Mouse (Mus musculus) kidney, adult 2 months (tissue): Measurements from ENCODE around the gene Pcgf5. TPM values are rescaled to one million over a fixed set of nuclear protein-coding genes. Genes with fewer than 3 reads are reported as not detected.
A peak's percentile ranks its signal among the peaks of the same experiment; 100 is the strongest.

ENCODE experiments used
- DNase-seq: peaks from one replicate; pipeline ENCODE4 v3.0.0; 2021
- H3K27ac ChIP-seq: fragments of 200-500 bp; 2 replicates; pipeline ENCODE4 v1.5.1; 2012; ENCODE audit warnings: low read depth, low read length, control low read depth, inconsistent platforms; ENCODE audit not compliant: insufficient read depth
- H3K27me3 ChIP-seq: fragments of 200-500 bp; replicated peaks from 2 replicates; pipeline ENCODE4 v1.6.1; 2012; ENCODE audit warnings: mild to moderate bottlenecking, moderate library complexity, low read length, inconsistent platforms; ENCODE audit not compliant: control insufficient read depth, insufficient read depth
- H3K36me3 ChIP-seq: fragments of 200-500 bp; 2 replicates; pipeline ENCODE4 v1.6.1; 2012; ENCODE audit warnings: mild to moderate bottlenecking, moderate library complexity, low read length, inconsistent platforms; ENCODE audit not compliant: control insufficient read depth, insufficient read depth
- H3K4me1 ChIP-seq: fragments of 200-500 bp; 2 replicates; pipeline ENCODE4 v1.6.1; 2011; ENCODE audit warnings: low read length; ENCODE audit not compliant: control insufficient read depth, insufficient read depth
- H3K4me3 ChIP-seq: fragments of 200-500 bp; 2 replicates; pipeline ENCODE4 v1.5.1; 2011; ENCODE audit warnings: mild to moderate bottlenecking, low read depth, low read length, control low read depth; ENCODE audit not compliant: insufficient read depth
- CTCF ChIP-seq: fragments of 200-500 bp; conservative IDR thresholded peaks from 2 replicates; pipeline ENCODE4 v1.5.1; 2011; ENCODE audit warnings: low read depth, mild to moderate bottlenecking, control low read depth, low read length, moderate library complexity, mixed read lengths; ENCODE audit not compliant: insufficient read depth, insufficient read length
- POLR2A ChIP-seq: fragments of 200-500 bp; IDR thresholded peaks from one replicate; pipeline ENCODE4 v1.6.1; 2011; ENCODE audit warnings: low read depth, low read length, control low read depth
- WGBS: fragments of 180-500 bp; shearing (Covaris S2); methylation state at CpG from one replicate; pipeline ENCODE4 v1.1.7; 2018; 5-methylcytosine and 5-hydroxymethylcytosine counted together
- polyA plus RNA-seq: library from polyadenylated mRNA; depleted of rRNA; stranded (reverse); fragments of >200 nt; gene quantifications from 2 replicates; pipeline ENCODE4 v1.2.3, GENCODE M21; 2012

The Pcgf5 gene
- polyA plus RNA-seq, 1 experiment, result 10.6 TPM

GRCm38 (mm10) chr19:36383977-36384376 lies 35.9 kb downstream of the Pcgf5 start:
- no peak for DNase-seq
- H3K27ac ChIP-seq, result no peak overlapping the region
- H3K4me3 ChIP-seq, result no peak overlapping the region
- 72% methylated on average over 5 of the region's 5 CpGs for WGBS
- TF ChIP-seq POLR2A, result no peak
- no peak for TF ChIP-seq CTCF
- H3K4me1 ChIP-seq, result no peaks in the 10 kb centered on the region
- no peaks in the 10 kb centered on the region for H3K27me3 ChIP-seq
- H3K36me3 ChIP-seq, result no peaks in the 10 kb centered on the region

DNA sequence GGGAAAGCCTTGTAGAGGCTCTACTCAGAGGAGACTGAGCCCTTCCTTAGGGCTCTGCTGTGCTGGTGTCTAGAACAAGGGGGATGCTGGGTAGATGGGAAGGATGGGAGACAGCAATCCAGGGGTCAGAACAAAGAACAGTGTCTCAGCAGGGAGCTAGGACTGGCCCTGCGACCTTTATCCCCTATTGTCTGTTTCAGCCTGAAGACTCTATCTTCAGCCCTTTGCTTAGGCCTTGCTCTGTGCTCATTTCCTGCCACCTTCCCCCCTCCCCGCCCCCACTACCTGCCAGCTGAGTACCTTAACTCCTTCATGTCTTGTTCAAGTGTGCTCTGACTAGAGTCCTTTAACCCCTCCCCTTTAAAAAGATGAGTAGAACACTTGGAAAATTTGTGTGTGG lies 36.3 kb downstream of the Pcgf5 start:
- Histone ChIP-seq H3K4me1 (no peaks in the 10 kb centered on the region), H3K36me3 (no peaks in the 10 kb centered on the region), H3K27me3 (no peaks in the 10 kb centered on the region), H3K27ac (no peak overlapping the region), H3K4me3 (no peak overlapping the region)
- 41% methylated on average over 2 of the region's 2 CpGs for WGBS
- no peak for DNase-seq
- no peak for TF ChIP-seq POLR2A
- no peak for TF ChIP-seq CTCF

- DNase-seq, result no peak
- Histone ChIP-seq H3K27ac (no peak overlapping the region), H3K36me3 (no peaks in the 10 kb centered on the region), H3K4me1 (no peaks in the 10 kb centered on the region), H3K4me3 (no peak overlapping the region), H3K27me3 (no peaks in the 10 kb centered on the region)
- 80% methylated on average over 5 of the region's 5 CpGs for WGBS
- TF ChIP-seq CTCF, result no peak
- no peak for TF ChIP-seq POLR2A
These were observed 40.4 kb downstream of the Pcgf5 start for GRCm38 (mm10) chr19:36388502-36388901.

GRCm38 (mm10) chr19:36390714-36391113 lies 42.6 kb downstream of the Pcgf5 start:
- H3K4me1 ChIP-seq, result no peaks in the 10 kb centered on the region
- H3K36me3 ChIP-seq, result no peaks in the 10 kb centered on the region
- 61% methylated on average over 1 of the region's 1 CpGs for WGBS
- no peaks in the 10 kb centered on the region for H3K27me3 ChIP-seq
- TF ChIP-seq CTCF (no peak), POLR2A (no peak)
- H3K27ac ChIP-seq, result no peak overlapping the region
- H3K4me3 ChIP-seq, result no peak overlapping the region
- no peak for DNase-seq

DNA sequence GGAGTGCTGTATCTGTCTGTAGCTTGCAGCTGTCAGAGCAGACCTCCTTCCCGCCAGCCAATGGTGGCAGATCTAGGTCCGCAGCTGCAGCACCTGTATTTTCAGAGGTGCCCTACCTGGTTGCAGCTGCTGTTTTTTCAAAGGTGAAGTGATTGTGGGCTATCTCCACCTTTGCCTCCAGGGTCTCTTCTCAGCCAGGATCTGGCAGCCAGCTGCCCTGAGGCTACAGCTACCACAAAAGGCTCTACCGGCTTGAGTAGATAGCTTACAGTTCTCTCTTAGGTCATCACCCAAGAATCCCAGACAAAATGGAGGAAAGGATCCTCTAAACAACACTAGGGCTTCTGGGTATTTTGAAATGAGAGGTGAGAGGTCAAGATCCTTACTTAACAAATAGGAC lies 50.4 kb downstream of the Pcgf5 start:
- Histone ChIP-seq H3K27me3 (no peaks in the 10 kb centered on the region; the same call in 1 of the 2 replicates), H3K4me3 (no peak overlapping the region), H3K36me3 (no peaks in the 10 kb centered on the region), H3K27ac (no peak overlapping the region), H3K4me1 (no peaks in the 10 kb centered on the region)
- TF ChIP-seq POLR2A, result no peak
- TF ChIP-seq CTCF, result no peak
- DNase-seq, result no peak
- WGBS, result 85% methylated on average over 3 of the region's 3 CpGs

- Histone ChIP-seq H3K36me3 (no peaks in the 10 kb centered on the region), H3K27me3 (no peaks in the 10 kb centered on the region), H3K4me1 (peaks cover 7% of the 10 kb centered on the region; the same call in 1 of the 2 replicates), H3K27ac (peak overlapping the region; percentile 21; the same call in 1 of the 2 replicates), H3K4me3 (no peak overlapping the region)
- WGBS, result 53% methylated on average over 10 of the region's 10 CpGs
- DNase-seq, result peak; percentile 76
- TF ChIP-seq CTCF (no peak), POLR2A (no peak)
These were observed 60.4 kb downstream of the Pcgf5 start for GRCm38 (mm10) chr19:36408352-36409100.

- TF ChIP-seq POLR2A (no peak), CTCF (no peak)
- DNase-seq, result peak; percentile 97
- Histone ChIP-seq H3K36me3 (no peaks in the 10 kb centered on the region), H3K27ac (peak overlapping the region; percentile 21), H3K4me1 (peaks cover 7% of the 10 kb centered on the region; the same call in 1 of the 2 replicates), H3K27me3 (no peaks in the 10 kb centered on the region), H3K4me3 (peak overlapping the region; percentile 77)
- under 1% methylated on average over 43 of the region's 53 CpGs for WGBS
These were observed 61.3 kb downstream of the Pcgf5 start for GRCm38 (mm10) chr19:36409280-36409860.
